In the genomic region with DNA sequence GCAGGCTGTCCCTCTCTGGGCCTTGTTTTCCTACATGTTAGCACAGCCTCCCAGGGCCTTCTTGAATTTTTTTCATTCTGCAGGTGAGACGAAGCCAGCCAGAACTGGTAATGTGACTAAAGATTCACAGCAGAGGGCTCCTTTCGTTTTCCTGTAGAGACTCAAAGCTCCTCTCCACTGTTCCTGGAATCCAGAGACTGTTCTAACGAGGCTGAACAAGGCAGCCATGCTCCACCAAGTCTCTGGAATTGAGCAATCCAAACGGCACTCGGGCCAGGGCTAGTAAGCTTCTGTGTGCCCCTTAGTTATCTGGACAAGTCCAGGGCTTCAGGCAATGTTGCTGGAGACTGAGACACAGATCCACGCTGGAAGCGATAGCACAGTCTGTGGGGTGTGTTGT, we compare ENCODE assay signal across 17 mouse cellular contexts. TPM values are rescaled to one million over a fixed set of nuclear protein-coding genes. Genes with fewer than 3 reads are reported as not detected.
DNase-seq lines count a peak whose midpoint lies in the region; ATAC-seq and TF ChIP-seq lines count a peak whose summit lies in the region.
"Had no signal": no experiment of that assay in that cellular context is flagged by ENCODE, and none has a peak within 500 bp of the region (broad histone marks: within the 10 kb centered on the region; RNA-seq: fewer than 3 reads in every experiment).

No protein-coding gene starts in this region.

- WGBS in heart, embryonic 11.5 days (ENCODE audit: insufficient replicate concordance): 54% methylated on average over 7 of the region's 7 CpGs
- WGBS in lung, adult 2 months: 33% methylated on average over 7 of the region's 7 CpGs
- 63% methylated on average over 7 of the region's 7 CpGs for WGBS in stomach, embryonic 15.5 days

- TF ChIP-seq POLR2A in lung, adult 2 months (IDR thresholded peaks at IDR 0.05; ENCODE audit: borderline replicate concordance, extremely low read depth, low read depth, low read length): no peak
- no peak for TF ChIP-seq POLR2A in embryonic fibroblast, embryonic 13.5 days (IDR thresholded peaks at IDR 0.05; ENCODE audit: low read depth, low read length)

- peak overlapping the region; percentile 29; the same call in 1 of the 2 replicates for H3K27ac ChIP-seq in heart, embryonic 11.5 days (ENCODE audit: low read depth, low read length)
- peak overlapping the region; percentile 59 for H3K27ac ChIP-seq in embryonic fibroblast, embryonic 13.5 days (ENCODE audit: insufficient read depth, low read length)
- peak overlapping the region; percentile 44; the same call in 1 of the 2 replicates for H3K27ac ChIP-seq in stomach, embryonic 15.5 days

- H3K4me2 ChIP-seq in heart, embryonic 11.5 days: no peak overlapping the region
- H3K4me2 ChIP-seq in stomach, embryonic 15.5 days: no peak overlapping the region

- H3K36me3 ChIP-seq in heart, embryonic 11.5 days (ENCODE audit: control insufficient read depth, insufficient read depth, low read length): no peaks in the 10 kb centered on the region
- no peaks in the 10 kb centered on the region for H3K36me3 ChIP-seq in stomach, embryonic 15.5 days

- DNase-seq in heart, postnatal 14 days: no peak
- peak; percentile 50 for DNase-seq in lung, adult 2 months
- no peak for DNase-seq in lung, postnatal 14 days
- no peak for DNase-seq in left cerebral cortex, adult 8-10 months (ENCODE audit: low spot score in 2 of 2)
- no peak for DNase-seq in ovary, postnatal 10 days (ENCODE audit: low spot score)
- DNase-seq: cerebellum, adult 8-10 months; forebrain, postnatal 0 days; thymus, postnatal 14 days had no signal

- intact Hi-C loops in heart, postnatal 14 days (cut with DNase I): no loop called here

- peak overlapping the region; percentile 31; the same call in 1 of the 2 replicates for H3K9ac ChIP-seq in heart, embryonic 11.5 days (ENCODE audit: low read depth, low read length)
- no peak overlapping the region for H3K9ac ChIP-seq in stomach, embryonic 15.5 days
- H3K9ac ChIP-seq: forebrain, postnatal 0 days had no signal

- peaks cover 3% of the 10 kb centered on the region; the same call in 1 of the 2 replicates for H3K27me3 ChIP-seq in heart, embryonic 11.5 days (ENCODE audit: control insufficient read depth, insufficient read depth, low read length)
- H3K27me3 ChIP-seq in stomach, embryonic 15.5 days (replicated peaks): peaks cover 5% of the 10 kb centered on the region; the same call in 1 of the 2 replicates

- peaks cover 61% of the 10 kb centered on the region for H3K4me1 ChIP-seq in heart, embryonic 11.5 days (ENCODE audit: control insufficient read depth, insufficient read depth, low read length)
- H3K4me1 ChIP-seq in lung, adult 2 months (ENCODE audit: control insufficient read depth, insufficient read depth, low read length): peaks cover 38% of the 10 kb centered on the region
- H3K4me1 ChIP-seq in embryonic fibroblast, embryonic 13.5 days (ENCODE audit: control insufficient read depth, insufficient read depth, low read length): peaks cover 21% of the 10 kb centered on the region
- peaks cover 25% of the 10 kb centered on the region for H3K4me1 ChIP-seq in stomach, embryonic 15.5 days

- ATAC-seq in heart, embryonic 11.5 days (replicated peaks; ENCODE audit: insufficient number of reproducible peaks, low FRiP score, low TSS enrichment): no peak
- no peak for ATAC-seq in stomach, embryonic 15.5 days (ENCODE audit: insufficient read depth, low FRiP score, low read depth)
- ATAC-seq: CD4-positive, CD25-positive, alpha-beta regulatory T cell, adult 4 months; forebrain, postnatal 0 days had no signal

- no peak overlapping the region for H3K4me3 ChIP-seq in heart, embryonic 11.5 days (ENCODE audit: low read depth, low read length)
- H3K4me3 ChIP-seq in lung, adult 2 months (replicated peaks; ENCODE audit: extremely low read depth, low read depth, low read length): no peak overlapping the region
- no peak overlapping the region for H3K4me3 ChIP-seq in embryonic fibroblast, embryonic 13.5 days (ENCODE audit: insufficient read depth, low read length)
- H3K4me3 ChIP-seq in stomach, embryonic 15.5 days (replicated peaks): no peak overlapping the region

- TF ChIP-seq CTCF in lung, adult 2 months (IDR thresholded peaks at IDR 0.05; ENCODE audit: insufficient read depth, low read length): no peak
- no peak for TF ChIP-seq CTCF in embryonic fibroblast, embryonic 13.5 days (IDR thresholded peaks at IDR 0.05; ENCODE audit: borderline replicate concordance, insufficient read depth, low read length)

- H3K9me3 ChIP-seq in heart, embryonic 11.5 days (replicated peaks; ENCODE audit: control insufficient read depth, low read length): no peaks in the 10 kb centered on the region
- H3K9me3 ChIP-seq in stomach, embryonic 15.5 days: no peaks in the 10 kb centered on the region

RNA-seq across cellular contexts. Expression of a gene that starts 2.6 kb away (rescaled TPM):
- polyA plus RNA-seq in heart, embryonic 11.5 days (2014; fragmentation: Nextera tagmentation; extraction: Ambion mirVana): 31.0 and 33.9 TPM in 2 replicates
- 10 to 100 TPM; 67.5 to 74.6 TPM for total RNA-seq in heart, postnatal 14 days (2021)
- polyA plus RNA-seq in lung, adult 2 months (2012; rRNA removed): 134 and 222 TPM in 2 replicates
- 42.1 and 97.0 TPM in 2 replicates for polyA plus RNA-seq in embryonic fibroblast, embryonic 13.5 days (2011; ENCODE audit: insufficient read length, low read depth, missing spikeins)
- polyA plus RNA-seq in stomach, embryonic 15.5 days (2015; fragmentation: Nextera tagmentation; extraction: Ambion mirVana): 63.1 and 64.4 TPM in 2 replicates
- total RNA-seq in left cerebral cortex, adult 8-10 months (2022): 10 to 100 TPM in 1 of 4 experiments, 1 to 10 TPM in 3; 7.7 to 10.5 (median 9.0) TPM
- total RNA-seq: monocyte, adult 5-6 weeks had no signal
- polyA plus RNA-seq: CD4-positive, CD25-positive, alpha-beta regulatory T cell, adult 4 months had no signal

RNA-seq across cellular contexts. Expression of a gene that starts 38.4 kb away (rescaled TPM):
- polyA plus RNA-seq in heart, embryonic 11.5 days (2014; fragmentation: Nextera tagmentation; extraction: Ambion mirVana): 0.07 and 0.20 TPM in 2 replicates
- total RNA-seq in heart, postnatal 14 days (2021): under 1 TPM in 1 of 2 experiments, not detected in 1; 0.12 TPM
- polyA plus RNA-seq in lung, adult 2 months (2012; rRNA removed): 0.19 and 0.66 TPM in 2 replicates
- not detected in 2 replicates for polyA plus RNA-seq in embryonic fibroblast, embryonic 13.5 days (2011; ENCODE audit: insufficient read length, low read depth, missing spikeins)
- 0.23 and 0.42 TPM in 2 replicates for polyA plus RNA-seq in stomach, embryonic 15.5 days (2015; fragmentation: Nextera tagmentation; extraction: Ambion mirVana)
- 1 to 10 TPM; 1.4 to 2.0 (median 1.9) TPM for total RNA-seq in left cerebral cortex, adult 8-10 months (2022)
- total RNA-seq: hematopoietic stem cell, adult 5-6 weeks; monocyte, adult 5-6 weeks had no signal
- polyA plus RNA-seq: CD4-positive, CD25-positive, alpha-beta regulatory T cell, adult 4 months had no signal

RNA-seq across cellular contexts. Expression of a gene that starts 44.7 kb away (rescaled TPM):
- not detected in 2 replicates for polyA plus RNA-seq in heart, embryonic 11.5 days (2014; fragmentation: Nextera tagmentation; extraction: Ambion mirVana)
- total RNA-seq in heart, postnatal 14 days (2021): not detected
- polyA plus RNA-seq in lung, adult 2 months (2012; rRNA removed): not detected in 2 replicates
- not detected in 2 replicates for polyA plus RNA-seq in embryonic fibroblast, embryonic 13.5 days (2011; ENCODE audit: insufficient read length, low read depth, missing spikeins)
- not detected in 2 replicates for polyA plus RNA-seq in stomach, embryonic 15.5 days (2015; fragmentation: Nextera tagmentation; extraction: Ambion mirVana)
- not detected for total RNA-seq in left cerebral cortex, adult 8-10 months (2022)
- total RNA-seq: adrenal gland, postnatal 4 days; forebrain, postnatal 0 days; hematopoietic stem cell, adult 5-6 weeks; left cerebral cortex, postnatal 10 days; monocyte, adult 5-6 weeks had no signal
- polyA plus RNA-seq: CD4-positive, CD25-positive, alpha-beta regulatory T cell, adult 4 months; small intestine, adult 2 months had no signal
